Mouse (Mus musculus) cortical plate, adult 2 months (tissue): Measurements from ENCODE around the gene Idnk.

Experiments
- CTCF ChIP-seq: fragments of 200-500 bp; IDR thresholded peaks from 2 replicates; pipeline ENCODE4 v1.5.1; 2011; ENCODE audit warnings: mild to moderate bottlenecking, control low read depth, low read length; ENCODE audit not compliant: insufficient read depth; ENCODE audit errors: extremely low read depth
- POLR2A ChIP-seq: fragments of 200-500 bp; IDR thresholded peaks from 2 replicates; pipeline ENCODE4 v1.6.1; 2011; ENCODE audit warnings: mild to moderate bottlenecking, low read length, control low read depth; ENCODE audit not compliant: insufficient read depth; ENCODE audit errors: extremely low read depth

- TF ChIP-seq CTCF (no peak), POLR2A (no peak)
These were observed 413 bp upstream of the Idnk start for GRCm38 (mm10) chr13:58157036-58157435.
